Comparison of ENCODE assay signal across 7 mouse cellular contexts in genomic region chr1:58677575-58677974, GRCm38 (mm10). TPM values are rescaled to one million over a fixed set of nuclear protein-coding genes. Genes with fewer than 3 reads are reported as not detected.
A peak's percentile ranks its signal among the peaks of the same experiment; 100 is the strongest.
DNase-seq lines count a peak whose midpoint lies in the region; ATAC-seq lines count a peak whose summit lies in the region.

No protein-coding gene starts in this region.

- intact Hi-C loops in left cerebral cortex, postnatal 4 days (cut with DNase I) = no loop called here
- intact Hi-C loops in heart, postnatal 36 days (cut with DNase I) = loop anchor here (2.0 kb wide), 1 partner anchor 115 kb away; no protein-coding TSS in a partner anchor

- ATAC-seq in megakaryocyte progenitor cell, adult 5-6 weeks (replicated peaks; ENCODE audit: poor library complexity) = peak; percentile 80
- no peak for ATAC-seq in megakaryocyte-erythroid progenitor cell, adult 5-6 weeks (replicated peaks; ENCODE audit: low FRiP score, low TSS enrichment, poor library complexity, severe bottlenecking)

- peak; percentile 15 for DNase-seq in left cerebral cortex, postnatal 4 days
- no peak for DNase-seq in left cerebral cortex, adult 8-10 months (ENCODE audit: low spot score in 2 of 2)
- DNase-seq in MN1 (ENCODE audit: low spot score) = peak; percentile 39
- peak; percentile 38 for DNase-seq in c-Kit-positive CD71-negative TER-119-negative erythroid progenitor cells, embryonic 14.5 days (ENCODE audit: low read depth)
- DNase-seq in heart, postnatal 36 days = peak; percentile 28

RNA-seq across cellular contexts. Expression of gene Als2cr12, which starts 18.2 kb away (rescaled TPM):
- not detected for total RNA-seq in left cerebral cortex, postnatal 4 days (2021)
- not detected for total RNA-seq in left cerebral cortex, adult 8-10 months (2022)
- total RNA-seq in heart, postnatal 36 days (2021) = not detected
- not detected in 2 replicates for total RNA-seq in megakaryocyte progenitor cell, adult 5-6 weeks (2015)
- total RNA-seq in megakaryocyte progenitor cell, adult 5-6 weeks (2017) = 0.44 and 0.67 TPM in 2 replicates
- total RNA-seq in megakaryocyte-erythroid progenitor cell, adult 5-6 weeks (2014; fragmentation: Nextera tagmentation) = not detected in 2 replicates
- total RNA-seq in megakaryocyte-erythroid progenitor cell, adult 5-6 weeks (2017) = not detected in 2 replicates

RNA-seq across cellular contexts. Expression of gene Cflar, which starts 33.7 kb away (rescaled TPM):
- total RNA-seq in left cerebral cortex, postnatal 4 days (2021) = 10 to 100 TPM; 25.7 to 38.9 TPM
- 10 to 100 TPM; 22.7 to 37.5 (median 25.6) TPM for total RNA-seq in left cerebral cortex, adult 8-10 months (2022)
- 10 to 100 TPM; 56.4 to 61.5 TPM for total RNA-seq in heart, postnatal 36 days (2021)
- 60.9 and 71.6 TPM in 2 replicates for total RNA-seq in megakaryocyte progenitor cell, adult 5-6 weeks (2015)
- 87.5 and 121 TPM in 2 replicates for total RNA-seq in megakaryocyte progenitor cell, adult 5-6 weeks (2017)
- total RNA-seq in megakaryocyte-erythroid progenitor cell, adult 5-6 weeks (2014; fragmentation: Nextera tagmentation) = 51.7 and 65.3 TPM in 2 replicates
- 26.9 and 53.4 TPM in 2 replicates for total RNA-seq in megakaryocyte-erythroid progenitor cell, adult 5-6 weeks (2017)

Comparison
In these comparisons a context has a peak if more than half of its experiments do, and no peak if none do; other contexts are left out.
1. DNase-seq: peak in left cerebral cortex, postnatal 4 days (single experiment), MN1 (single experiment), c-Kit-positive CD71-negative TER-119-negative erythroid progenitor cells, embryonic 14.5 days (single experiment) and heart, postnatal 36 days (2 of 2); none in left cerebral cortex, adult 8-10 months (0 of 2).